Mouse (Mus musculus) CD4-positive helper T cell, adult 2 months (primary cell): ENCODE measurements at regions not wholly inside any gene's neighbourhood (a gene's known extent, or its start where the extent isn't known, plus 50 kb on each side); places are given as distances from the start of the nearest gene placed in this dataset.

Experiments
- DNase-seq: peaks from one replicate; pipeline ENCODE4 v3.0.0-alpha.2; 2012; ENCODE audit warnings: low read depth, missing footprints, low spot score

DNA sequence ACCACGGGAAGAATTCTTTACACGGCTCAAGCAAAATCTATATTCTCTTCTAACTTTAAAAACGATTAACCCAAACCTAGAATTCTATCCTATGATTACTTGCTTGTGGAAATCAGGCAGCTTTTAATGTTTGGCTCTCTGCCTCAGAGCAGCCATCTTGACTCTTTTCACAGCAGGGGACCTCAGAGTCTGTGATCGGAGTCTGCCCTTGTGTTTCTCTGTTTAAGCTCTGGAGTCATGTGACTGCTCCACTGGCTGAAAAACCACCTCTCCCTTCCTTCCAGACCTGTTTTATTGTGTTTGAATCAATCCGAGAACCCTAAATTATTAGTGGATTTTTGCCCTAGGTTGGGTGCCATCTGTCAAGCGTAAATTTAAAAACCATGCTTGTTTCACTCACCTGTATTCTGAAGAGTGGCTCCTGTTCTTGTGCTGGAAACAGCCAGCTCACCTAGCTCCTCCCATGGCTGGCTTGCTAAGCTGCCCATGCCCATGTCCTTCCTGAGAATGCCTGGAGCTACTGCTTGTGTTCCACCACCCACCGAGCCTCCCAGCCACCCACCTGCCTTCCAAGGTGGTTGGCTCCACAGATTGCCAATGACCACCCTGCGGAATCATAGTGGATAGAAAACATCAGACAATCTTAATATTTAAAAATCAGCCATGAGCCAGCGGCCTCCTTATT is 62.6 kb downstream of the Perp start:
- no peak for DNase-seq

DNA sequence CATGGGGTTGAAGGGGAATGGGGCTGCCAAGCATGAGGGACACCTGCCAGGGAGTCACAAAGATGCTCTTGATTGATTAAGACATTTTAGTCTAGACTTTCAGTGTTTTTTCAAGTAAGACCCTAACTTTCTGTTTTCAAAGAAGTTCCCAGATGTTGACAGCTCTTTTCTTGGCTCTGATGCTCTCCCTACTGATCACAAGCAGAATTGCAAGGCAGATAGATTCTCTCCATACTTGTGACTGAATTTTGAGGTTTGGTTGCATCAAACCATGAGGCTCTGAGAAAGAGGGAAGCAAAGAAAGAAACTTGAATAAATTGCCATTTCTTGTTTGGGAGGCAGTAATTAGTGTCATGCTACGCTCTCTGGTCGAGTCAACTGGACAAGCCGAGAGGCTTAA is 64.5 kb downstream of the Perp start:
- DNase-seq = no peak

DNA sequence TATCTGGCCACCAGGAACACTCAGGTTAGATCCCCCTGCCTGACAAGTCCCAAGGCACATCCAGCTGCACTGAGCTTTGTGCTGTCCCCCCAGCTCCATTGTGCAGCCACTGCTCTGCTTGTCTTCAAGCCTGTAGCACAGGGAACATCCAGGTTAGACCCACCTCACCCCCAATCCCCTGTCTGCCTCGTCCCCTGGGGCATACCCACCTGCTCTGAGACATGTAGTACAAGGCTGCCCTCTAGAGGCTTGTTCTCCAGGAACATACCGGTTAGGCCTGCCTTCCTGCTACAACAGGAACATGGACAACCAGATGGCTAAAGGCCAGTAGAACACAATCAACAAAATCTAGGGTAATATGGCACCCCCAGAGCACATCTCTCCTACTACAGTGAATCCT is 66.1 kb downstream of the Perp start:
- peak; percentile 48 for DNase-seq

DNA sequence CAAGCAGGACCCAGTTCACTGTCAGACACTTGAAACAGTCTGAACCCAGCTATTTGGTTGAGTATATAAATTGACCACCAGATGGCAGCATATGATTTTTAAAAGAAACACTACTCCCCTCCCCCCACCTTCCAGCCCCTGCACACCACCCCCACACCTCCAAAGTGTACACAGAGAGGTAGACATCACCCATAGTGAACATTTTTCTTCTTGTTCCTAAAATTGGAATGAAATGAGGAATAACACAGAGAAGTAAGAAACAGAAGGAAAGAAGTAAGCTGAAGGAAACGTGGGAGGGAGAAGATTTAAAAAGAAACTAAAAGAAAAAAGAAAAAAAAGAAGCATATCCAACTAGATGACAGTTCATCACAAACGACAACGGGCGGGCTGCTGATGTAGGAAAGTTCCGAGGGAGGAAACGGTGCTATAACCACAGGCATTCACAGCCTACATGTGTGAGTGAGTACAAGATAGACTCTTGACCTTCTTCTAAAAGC is 72.3 kb downstream of the Perp start:
- DNase-seq = peak; percentile 84

DNA sequence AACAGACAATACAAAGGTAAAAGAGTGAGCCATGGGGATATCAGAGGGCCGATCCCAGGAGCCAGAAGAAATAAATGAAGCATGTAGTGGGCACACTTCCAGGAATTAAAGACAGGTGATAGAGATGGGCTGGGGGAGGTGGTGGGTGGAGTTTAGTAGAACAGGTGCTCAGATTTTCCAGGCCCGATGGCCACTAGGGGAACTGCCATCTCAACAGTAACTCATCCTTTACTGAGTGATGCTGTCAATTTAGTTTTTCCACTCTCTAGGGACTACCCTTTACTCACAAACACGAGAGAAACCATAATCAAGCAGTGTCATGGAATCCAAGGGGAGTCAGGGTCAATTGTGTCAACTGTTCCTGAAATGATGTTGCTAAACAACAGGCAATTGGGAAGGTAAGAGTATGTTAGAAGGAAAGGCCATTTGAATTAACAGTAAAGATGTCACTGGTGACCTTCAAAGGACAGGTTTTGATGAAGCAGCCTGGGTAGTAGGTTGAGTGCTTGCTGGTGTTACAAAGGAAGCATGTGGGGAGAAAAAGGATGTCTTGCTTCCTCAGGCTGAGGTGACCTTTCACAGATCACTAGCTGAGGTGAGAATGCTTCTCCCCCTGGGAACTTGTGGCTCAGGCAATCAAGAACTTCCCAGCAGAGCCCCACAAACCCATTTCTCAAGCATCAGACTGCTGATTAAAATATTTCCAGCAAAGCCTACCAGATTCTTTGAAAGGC is 78.4 kb downstream of the Perp start:
- DNase-seq = peak; percentile 16

DNA sequence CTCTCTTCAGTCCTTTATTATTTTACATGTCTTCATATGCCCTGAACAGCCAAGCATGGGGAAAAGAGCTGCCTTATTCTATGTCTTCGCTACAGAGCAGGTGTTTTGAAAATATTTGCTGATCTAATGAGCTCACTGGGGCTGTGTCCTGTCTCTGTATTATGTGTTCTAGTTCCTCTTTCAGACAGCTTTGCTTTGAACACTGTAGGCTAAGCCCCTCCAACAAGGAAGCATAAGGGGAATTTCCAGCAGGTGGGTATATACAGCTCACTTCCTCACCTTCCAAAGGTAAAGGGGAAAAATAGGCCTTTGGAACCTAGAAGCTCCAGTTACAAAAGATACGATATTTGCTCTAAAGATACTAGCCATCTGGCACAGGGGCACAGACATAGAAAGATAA is 83.0 kb downstream of the Perp start:
- no peak for DNase-seq

DNA sequence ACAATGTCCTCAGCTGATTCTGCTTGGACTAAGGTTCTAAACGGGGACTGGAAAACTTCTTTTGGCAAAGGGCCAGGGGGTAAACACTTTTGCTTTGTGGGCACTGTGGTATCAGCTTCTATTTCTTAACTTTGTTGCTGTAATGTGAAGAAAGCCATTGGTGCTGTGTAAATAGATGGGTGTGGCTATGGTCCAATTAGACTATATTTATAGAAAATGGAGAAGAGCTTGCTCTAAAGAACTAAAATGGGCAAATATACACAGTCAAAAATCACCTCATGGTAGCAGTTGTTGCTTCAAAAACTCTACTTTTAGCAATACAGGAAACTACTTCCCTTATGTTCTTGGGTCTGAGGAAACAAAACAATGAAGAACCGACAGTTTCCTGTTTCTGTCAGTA is 84.1 kb downstream of the Tnfaip3 start:
- DNase-seq = peak; percentile 13

DNA sequence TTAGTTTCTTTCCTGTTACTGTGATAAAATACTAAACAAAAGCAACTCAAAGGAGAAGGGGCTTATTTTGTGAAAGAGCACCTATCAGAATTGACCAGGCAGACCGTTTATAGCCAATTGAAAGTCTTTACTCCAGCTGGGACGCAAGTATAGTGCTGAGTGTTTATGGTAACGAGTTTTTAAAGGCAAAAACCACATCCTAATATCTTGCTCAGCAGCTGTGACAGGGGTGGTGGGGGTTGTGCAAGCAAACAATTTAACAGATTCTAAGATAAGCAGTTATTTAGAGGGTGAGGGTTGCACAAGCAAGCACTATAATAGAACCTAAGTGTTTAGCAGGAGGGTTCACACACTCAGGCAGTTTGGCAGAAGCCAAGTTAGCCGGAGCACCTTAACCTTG is 74.0 kb downstream of the Tnfaip3 start:
- peak; percentile 22 for DNase-seq

DNA sequence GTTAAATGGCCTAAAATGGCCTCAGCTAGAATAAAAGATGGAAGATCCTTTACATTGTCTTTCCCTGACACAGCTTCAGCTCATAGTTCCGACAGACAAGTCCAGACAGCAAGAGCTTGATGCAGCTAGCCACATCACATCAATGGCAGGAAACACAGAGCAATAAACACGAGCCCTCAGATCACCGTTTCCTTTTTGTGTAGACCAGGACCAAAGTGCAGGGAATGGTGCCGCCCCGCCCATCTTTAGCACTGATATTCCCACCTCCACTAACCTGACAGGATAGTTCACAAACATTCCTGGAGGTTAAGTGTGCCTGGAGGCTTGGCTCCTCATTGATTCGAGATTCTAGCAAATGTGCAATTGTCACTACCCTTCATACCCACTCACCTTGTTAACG is 73.5 kb downstream of the Tnfaip3 start:
- no peak for DNase-seq

DNA sequence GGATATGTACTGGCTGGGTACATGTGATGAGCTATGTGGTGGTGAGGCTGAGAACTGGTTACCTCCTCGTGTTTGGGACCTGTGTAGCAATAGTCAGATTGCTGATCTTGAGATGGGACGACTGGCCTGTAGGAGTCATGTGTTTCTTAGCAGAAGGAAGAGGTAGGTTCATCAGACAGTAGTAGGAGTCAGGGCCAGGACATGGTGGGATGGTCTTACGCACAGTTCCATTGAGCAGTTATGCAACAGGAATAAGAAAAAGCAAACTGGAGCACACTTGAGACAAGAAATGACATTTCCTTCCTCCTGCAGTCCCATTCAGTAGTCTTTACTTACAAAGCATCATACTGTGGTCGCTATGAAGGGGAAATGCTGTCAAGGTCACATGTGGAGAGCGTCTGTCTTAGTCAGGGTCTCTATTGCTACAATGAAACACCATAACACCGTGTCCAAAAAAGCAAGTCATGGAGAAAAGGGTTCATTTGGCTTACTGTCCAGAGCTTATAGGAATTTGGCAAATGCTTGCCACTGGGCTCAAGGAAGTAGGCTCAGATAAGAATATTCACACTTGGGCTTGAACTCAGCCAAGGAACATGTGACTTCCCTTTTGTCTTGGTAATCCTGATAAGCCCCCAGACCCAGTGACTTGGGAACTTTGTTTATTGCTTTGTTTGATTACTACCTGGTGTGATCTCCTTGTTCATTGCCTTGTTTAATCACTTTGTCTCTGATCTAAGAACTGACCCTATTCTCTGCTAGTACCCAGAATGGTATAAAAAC is 72.0 kb downstream of the Tnfaip3 start:
- DNase-seq = no peak

DNA sequence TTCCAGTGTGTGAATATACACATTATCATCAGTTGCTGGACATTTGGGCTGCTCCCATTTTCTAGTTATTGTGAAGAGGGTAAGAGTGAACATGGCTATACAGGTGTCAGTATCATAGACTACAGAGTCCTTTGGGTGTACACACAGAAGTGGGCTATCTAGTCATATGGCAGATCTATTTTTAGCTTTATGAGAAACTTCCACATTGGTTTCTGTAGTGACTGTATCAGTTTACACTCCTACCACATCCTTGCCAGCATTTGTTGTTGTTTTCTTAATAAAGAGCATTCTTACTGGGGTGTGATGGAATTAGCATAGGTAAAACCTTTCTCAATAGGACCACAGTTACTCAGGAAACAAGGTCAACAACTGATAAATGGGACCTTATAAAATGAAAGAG is 68.7 kb downstream of the Tnfaip3 start:
- DNase-seq = peak; percentile 29
